Mouse (Mus musculus): ENCODE results near the gene Fahd1. TPM values are rescaled to one million over a fixed set of nuclear protein-coding genes. Genes with fewer than 3 reads are reported as not detected.

Gene Fahd1
- polyA plus RNA-seq, 1 experiment from 2014 or later: 16.7 TPM

DNA sequence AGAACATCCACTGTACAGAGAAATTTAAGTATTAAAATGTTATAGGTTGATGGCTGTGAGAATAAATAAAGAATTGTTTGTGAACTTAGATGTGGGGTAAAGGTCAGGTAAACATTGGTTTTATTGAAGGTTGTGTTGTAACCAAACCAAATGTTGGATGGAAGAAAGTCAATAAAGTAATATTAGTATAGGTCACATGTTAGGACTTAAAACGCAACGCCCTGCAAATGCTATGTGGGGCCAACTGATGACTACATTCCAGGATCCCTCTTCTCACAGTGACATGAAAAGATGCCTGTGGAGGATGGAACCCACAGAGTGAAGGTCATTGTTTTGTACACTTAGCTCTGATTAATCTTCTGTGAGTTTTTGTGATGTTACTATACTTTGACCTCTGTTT, 30.7 kb downstream of the Fahd1 start:
- TF ChIP-seq EP300 (IDR thresholded peaks at IDR 0.05) (no peak), CTCF (IDR thresholded peaks at IDR 0.05) (no peak)
- Histone ChIP-seq H3K27me3 (replicated peaks; ENCODE audit: insufficient read depth, low read length) (no peaks in the 10 kb centered on the region), H3K36me3 (ENCODE audit: insufficient read depth, low read length) (no peaks in the 10 kb centered on the region), H3K4me3 (ENCODE audit: low read depth, low read length) (no peak overlapping the region), H3K9ac (replicated peaks; ENCODE audit: low read depth) (no peak overlapping the region), H3K27ac (ENCODE audit: low read length) (no peak overlapping the region), H3K4me2 (replicated peaks; ENCODE audit: low read depth, low read length) (no peak overlapping the region), H3K4me1 (ENCODE audit: insufficient read depth, low read depth, low read length) (no peaks in the 10 kb centered on the region), H3K9me3 (ENCODE audit: low read length) (no peaks in the 10 kb centered on the region)
- no peak for ATAC-seq
- 68% methylated on average over 2 of the region's 2 CpGs for WGBS
- no peak for DNase-seq (ENCODE audit: low spot score)

DNA sequence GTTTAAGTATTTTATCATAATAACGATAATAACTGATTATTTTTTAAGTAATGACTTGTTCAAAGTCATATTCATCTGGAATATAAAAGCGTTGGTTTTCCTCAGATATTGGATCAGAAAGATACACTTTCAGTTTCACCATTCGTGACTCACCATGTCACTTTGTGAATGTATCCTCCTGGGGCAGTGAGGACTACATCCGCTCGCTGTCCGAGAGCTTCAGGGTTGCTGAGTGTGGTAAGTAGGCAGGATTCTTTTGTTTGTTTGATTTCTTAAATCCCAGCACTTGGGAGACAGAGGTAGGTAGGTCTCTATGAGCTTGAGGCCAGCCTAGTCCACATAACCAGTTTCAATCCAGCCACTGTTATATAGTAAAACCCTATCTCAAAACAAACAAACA, 32.0 kb downstream of the Fahd1 start:
- ATAC-seq (no peak), DNase-seq (ENCODE audit: low spot score) (no peak)
- H3K36me3 ChIP-seq (ENCODE audit: insufficient read depth, low read length): no peaks in the 10 kb centered on the region
- H3K4me3 ChIP-seq (ENCODE audit: low read depth, low read length): no peak overlapping the region
- no peaks in the 10 kb centered on the region for H3K9me3 ChIP-seq (ENCODE audit: low read length)
- H3K4me2 ChIP-seq (replicated peaks; ENCODE audit: low read depth, low read length): no peak overlapping the region
- H3K27me3 ChIP-seq (replicated peaks; ENCODE audit: insufficient read depth, low read length): no peaks in the 10 kb centered on the region
- no peak overlapping the region for H3K27ac ChIP-seq (ENCODE audit: low read length)
- H3K9ac ChIP-seq (replicated peaks; ENCODE audit: low read depth): no peak overlapping the region
- WGBS: 39% methylated on average over 6 of the region's 6 CpGs
- no peaks in the 10 kb centered on the region for H3K4me1 ChIP-seq (ENCODE audit: insufficient read depth, low read depth, low read length)
- TF ChIP-seq CTCF (IDR thresholded peaks at IDR 0.05) (no peak), EP300 (IDR thresholded peaks at IDR 0.05) (no peak)

DNA sequence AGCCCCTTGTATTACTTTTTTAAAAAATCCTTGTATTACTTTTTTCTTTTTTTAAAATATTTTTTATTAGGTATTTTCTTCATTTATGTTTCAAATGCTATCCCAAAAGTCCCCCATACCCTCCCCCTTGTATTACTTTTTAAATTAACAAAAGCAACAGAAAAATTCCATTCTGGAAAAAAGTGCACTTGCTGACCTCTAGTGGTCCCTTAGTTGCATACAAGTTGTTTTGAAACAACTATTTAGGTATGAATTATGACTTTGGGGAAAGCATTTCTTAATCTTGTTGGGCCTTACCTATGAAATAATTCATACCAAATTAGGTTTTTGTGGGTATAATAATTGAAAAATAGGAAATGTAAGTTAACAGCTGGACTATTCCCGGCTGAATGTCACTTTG, 32.7 kb downstream of the Fahd1 start:
- no peaks in the 10 kb centered on the region for H3K4me1 ChIP-seq (ENCODE audit: insufficient read depth, low read depth, low read length)
- DNase-seq (ENCODE audit: low spot score) (peak; percentile 63), ATAC-seq (no peak)
- no peak overlapping the region for H3K4me2 ChIP-seq (replicated peaks; ENCODE audit: low read depth, low read length)
- H3K9me3 ChIP-seq (ENCODE audit: low read length): no peaks in the 10 kb centered on the region
- H3K36me3 ChIP-seq (ENCODE audit: insufficient read depth, low read length): no peaks in the 10 kb centered on the region
- H3K27ac ChIP-seq (ENCODE audit: low read length): no peak overlapping the region
- no peaks in the 10 kb centered on the region for H3K27me3 ChIP-seq (replicated peaks; ENCODE audit: insufficient read depth, low read length)
- 31% methylated on average over 1 of the region's 1 CpGs for WGBS
- no peak overlapping the region for H3K4me3 ChIP-seq (ENCODE audit: low read depth, low read length)
- H3K9ac ChIP-seq (replicated peaks; ENCODE audit: low read depth): no peak overlapping the region
- TF ChIP-seq EP300 (IDR thresholded peaks at IDR 0.05): no peak
- peak; percentile 60 for TF ChIP-seq CTCF (IDR thresholded peaks at IDR 0.05)

DNA sequence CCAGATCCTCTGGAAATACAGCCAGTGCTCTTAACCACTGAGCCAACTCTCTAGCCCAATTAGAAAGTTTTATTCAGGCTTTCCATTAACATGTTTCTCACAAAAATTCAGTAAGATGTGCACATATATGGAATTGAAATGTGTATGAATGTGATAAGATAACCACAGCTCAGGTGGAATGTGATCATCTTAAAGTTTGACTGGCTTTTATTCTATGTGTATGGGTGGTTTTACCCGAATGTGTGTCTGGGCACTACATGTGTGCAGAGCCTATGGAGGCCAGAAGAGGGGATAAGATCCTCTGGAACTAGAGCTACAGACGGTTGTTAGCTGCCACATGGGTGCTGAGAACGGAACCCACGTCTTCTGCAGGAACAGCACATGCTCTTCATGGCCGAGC, 34.9 kb downstream of the Fahd1 start:
- Histone ChIP-seq H3K4me2 (replicated peaks; ENCODE audit: low read depth, low read length) (no peak overlapping the region), H3K9ac (replicated peaks; ENCODE audit: low read depth) (no peak overlapping the region), H3K27ac (ENCODE audit: low read length) (no peak overlapping the region), H3K27me3 (replicated peaks; ENCODE audit: insufficient read depth, low read length) (no peaks in the 10 kb centered on the region), H3K9me3 (ENCODE audit: low read length) (no peaks in the 10 kb centered on the region), H3K36me3 (ENCODE audit: insufficient read depth, low read length) (no peaks in the 10 kb centered on the region), H3K4me3 (ENCODE audit: low read depth, low read length) (no peak overlapping the region), H3K4me1 (ENCODE audit: insufficient read depth, low read depth, low read length) (no peaks in the 10 kb centered on the region)
- 78% methylated on average over 5 of the region's 5 CpGs for WGBS
- TF ChIP-seq CTCF (IDR thresholded peaks at IDR 0.05) (no peak), EP300 (IDR thresholded peaks at IDR 0.05) (no peak)
- no peak for ATAC-seq
- no peak for DNase-seq (ENCODE audit: low spot score)

DNA sequence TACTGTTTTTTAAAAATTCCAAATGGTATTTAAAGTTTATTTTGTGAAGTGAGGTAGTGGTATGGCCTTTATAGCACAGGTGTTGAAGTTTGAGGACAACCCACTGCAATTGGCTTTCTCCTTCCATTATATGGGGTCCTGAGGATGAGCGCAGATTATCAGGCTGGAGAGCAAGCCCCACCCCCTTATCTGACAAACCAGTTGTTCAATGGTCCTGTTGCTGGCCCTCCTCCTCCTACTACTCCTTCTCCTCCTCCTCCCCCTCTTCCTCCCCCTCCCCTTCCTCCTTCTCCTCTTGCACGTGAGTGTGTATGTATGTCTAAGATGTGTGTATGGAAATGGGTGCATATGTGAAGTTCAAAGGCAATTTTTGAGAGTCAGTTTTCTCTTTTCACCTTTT, 37.9 kb downstream of the Fahd1 start:
- Histone ChIP-seq H3K4me3 (ENCODE audit: low read depth, low read length) (no peak overlapping the region), H3K27ac (ENCODE audit: low read length) (no peak overlapping the region), H3K9ac (replicated peaks; ENCODE audit: low read depth) (no peak overlapping the region), H3K36me3 (ENCODE audit: insufficient read depth, low read length) (no peaks in the 10 kb centered on the region), H3K4me1 (ENCODE audit: insufficient read depth, low read depth, low read length) (no peaks in the 10 kb centered on the region), H3K27me3 (replicated peaks; ENCODE audit: insufficient read depth, low read length) (no peaks in the 10 kb centered on the region), H3K9me3 (ENCODE audit: low read length) (no peaks in the 10 kb centered on the region), H3K4me2 (replicated peaks; ENCODE audit: low read depth, low read length) (no peak overlapping the region)
- 28% methylated on average over 2 of the region's 2 CpGs for WGBS
- TF ChIP-seq CTCF (IDR thresholded peaks at IDR 0.05): no peak
- no peak for TF ChIP-seq EP300 (IDR thresholded peaks at IDR 0.05)
- no peak for ATAC-seq
- DNase-seq (ENCODE audit: low spot score): no peak

DNA sequence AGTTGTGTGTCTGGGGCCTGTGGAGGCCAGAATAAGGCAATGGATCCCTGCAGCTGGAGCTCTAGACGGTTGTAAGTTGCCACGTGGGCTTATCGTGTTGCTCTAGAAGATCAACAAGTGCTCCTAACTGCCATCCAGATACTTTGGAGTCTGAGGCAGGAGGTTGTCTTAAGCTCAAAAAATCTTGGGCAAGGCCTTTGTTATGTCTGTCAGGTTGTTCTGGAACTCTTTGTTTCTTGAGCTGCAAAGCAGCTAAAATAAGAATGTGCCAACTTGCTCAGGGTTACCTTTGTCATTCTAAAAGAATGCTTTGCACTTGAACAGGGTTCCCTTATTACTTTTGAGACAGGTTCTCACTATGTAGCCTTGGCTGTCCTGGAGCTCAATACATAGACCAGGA, 39.0 kb downstream of the Fahd1 start:
- TF ChIP-seq EP300 (IDR thresholded peaks at IDR 0.05): no peak
- TF ChIP-seq CTCF (IDR thresholded peaks at IDR 0.05): no peak
- Histone ChIP-seq H3K9ac (replicated peaks; ENCODE audit: low read depth) (no peak overlapping the region), H3K36me3 (ENCODE audit: insufficient read depth, low read length) (no peaks in the 10 kb centered on the region), H3K27ac (ENCODE audit: low read length) (no peak overlapping the region), H3K27me3 (replicated peaks; ENCODE audit: insufficient read depth, low read length) (no peaks in the 10 kb centered on the region), H3K9me3 (ENCODE audit: low read length) (no peaks in the 10 kb centered on the region), H3K4me1 (ENCODE audit: insufficient read depth, low read depth, low read length) (no peaks in the 10 kb centered on the region), H3K4me3 (ENCODE audit: low read depth, low read length) (no peak overlapping the region), H3K4me2 (replicated peaks; ENCODE audit: low read depth, low read length) (no peak overlapping the region)
- no peak for ATAC-seq
- no peak for DNase-seq (ENCODE audit: low spot score)
- WGBS: 68% methylated on average over 3 of the region's 3 CpGs
